Mouse (Mus musculus) layer of hippocampus, adult 6 months (tissue): ENCODE data around the gene Ptprt. TPM values are rescaled to one million over a fixed set of nuclear protein-coding genes. Genes with fewer than 3 reads are reported as not detected.

Experiments used
- long read RNA-seq, 2 experiments: library from polyadenylated mRNA; unstranded; transcript quantifications; one replicate each; pipeline ENCODE4 v2.0.0; 2019 to 2020
- polyA plus RNA-seq: library from polyadenylated mRNA; unstranded; fragments of <200 nt; fragmentation: Nextera tagmentation; gene quantifications from 2 replicates; pipeline ENCODE4 v1.2.3, GENCODE M21; 2021

Gene Ptprt
- polyA plus RNA-seq = 4.8 and 5.4 TPM in 2 replicates
- long read RNA-seq, experiment 1, partial matches to known transcripts = 2 of 12 reads
- long read RNA-seq, experiment 1, other reads (novel, unspliced or antisense) = 10 of 12 reads
- long read RNA-seq, experiment 2, partial matches to known transcripts = 6 of 25 reads
- long read RNA-seq, experiment 2, other reads (novel, unspliced or antisense) = 19 of 25 reads

GRCm38 (mm10) chr2:162660941-162661386, at the start of gene Ptprt:
Gene Ptprt (minus strand): TSS chr2:162661147.

